Mouse (Mus musculus) ES-Bruce4 (cell line): ENCODE data around the gene Sipa1l1. TPM values are rescaled to one million over a fixed set of nuclear protein-coding genes. Genes with fewer than 3 reads are reported as not detected.

ENCODE experiments used
- H3K27ac ChIP-seq: 2 replicates; pipeline ENCODE4 v1.5.1; 2012; ENCODE audit warnings: low read length, inconsistent platforms; ENCODE audit not compliant: insufficient read depth
- H3K27me3 ChIP-seq: 2 replicates; pipeline ENCODE4 v1.6.1; 2012; ENCODE audit warnings: mild to moderate bottlenecking, low read length, inconsistent platforms; ENCODE audit not compliant: control insufficient read depth, poor library complexity, insufficient read depth, severe bottlenecking
- H3K36me3 ChIP-seq: 2 replicates; pipeline ENCODE4 v1.6.1; 2012; ENCODE audit warnings: inconsistent platforms, mild to moderate bottlenecking, low read length, moderate library complexity; ENCODE audit not compliant: control insufficient read depth, poor library complexity, insufficient read depth, severe bottlenecking
- H3K4me1 ChIP-seq: one replicate; pipeline ENCODE4 v1.8.1; 2011; ENCODE audit warnings: low read length; ENCODE audit not compliant: control insufficient read depth, insufficient read depth
- H3K4me3 ChIP-seq: 2 replicates; pipeline ENCODE4 v1.5.1; 2011; ENCODE audit warnings: low read depth, mild to moderate bottlenecking, low read length
- H3K9ac ChIP-seq: 2 replicates; pipeline ENCODE4 v1.6.1; 2012; ENCODE audit warnings: low read depth, mild to moderate bottlenecking, inconsistent platforms; ENCODE audit not compliant: poor library complexity, severe bottlenecking
- H3K9me3 ChIP-seq: replicated peaks from 2 replicates; pipeline ENCODE4 v1.6.1; 2012; ENCODE audit warnings: mild to moderate bottlenecking, low read length, inconsistent platforms; ENCODE audit not compliant: control insufficient read depth, poor library complexity, insufficient read depth, severe bottlenecking
- CTCF ChIP-seq: IDR thresholded peaks from one replicate; pipeline ENCODE4 v1.8.1; 2011; ENCODE audit warnings: low read depth, low read length
- EP300 ChIP-seq: IDR thresholded peaks from 2 replicates; pipeline ENCODE4 v1.6.1; 2011; ENCODE audit warnings: low read depth, low read length; ENCODE audit not compliant: insufficient read depth
- POLR2A ChIP-seq: IDR thresholded peaks from one replicate; pipeline ENCODE4 v1.8.1; 2011; ENCODE audit warnings: low read length; ENCODE audit not compliant: insufficient read depth
- polyA plus RNA-seq: library from polyadenylated mRNA; stranded (reverse); fragments of >200 nt; gene quantifications from 2 replicates; pipeline ENCODE4 v1.2.4, GENCODE M21; 2011; ENCODE audit warnings: low read depth; ENCODE audit not compliant: missing spikeins, insufficient read depth, insufficient read length

Sipa1l1 gene
- polyA plus RNA-seq, 1 experiment, result 44.9 TPM

DNA sequence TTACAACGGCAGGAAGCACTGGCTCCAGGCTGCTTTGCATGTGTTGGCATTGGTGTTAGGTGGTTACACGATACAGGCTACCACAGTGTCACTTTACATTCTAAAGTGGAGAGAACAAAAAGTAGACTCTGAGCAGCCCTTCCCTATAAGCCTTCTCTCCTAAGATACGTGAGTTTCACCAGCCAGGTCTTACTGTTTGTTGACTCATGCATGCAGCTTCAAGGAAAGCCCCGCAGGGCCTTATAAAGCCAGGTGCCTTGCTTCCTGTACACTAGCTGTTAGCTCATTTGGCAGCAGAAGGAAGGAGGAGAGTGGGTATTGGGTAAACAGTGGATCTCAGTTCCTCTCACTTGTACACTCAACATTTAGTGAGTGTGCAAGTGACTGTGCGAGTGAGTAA is 115.5 kb downstream of the Sipa1l1 start:
- Histone ChIP-seq H3K36me3 (no peaks in the 10 kb centered on the region), H3K9ac (no peak overlapping the region), H3K4me1 (no peaks in the 10 kb centered on the region), H3K9me3 (no peaks in the 10 kb centered on the region), H3K27me3 (no peaks in the 10 kb centered on the region), H3K27ac (no peak overlapping the region), H3K4me3 (no peak overlapping the region)
- TF ChIP-seq POLR2A (no peak), EP300 (no peak), CTCF (no peak)

- Histone ChIP-seq H3K4me1 (no peaks in the 10 kb centered on the region), H3K9me3 (no peaks in the 10 kb centered on the region), H3K9ac (no peak overlapping the region), H3K4me3 (no peak overlapping the region), H3K27ac (no peak overlapping the region), H3K36me3 (no peaks in the 10 kb centered on the region), H3K27me3 (no peaks in the 10 kb centered on the region)
- TF ChIP-seq EP300 (no peak), CTCF (no peak), POLR2A (no peak)
These were observed 115.9 kb downstream of the Sipa1l1 start for GRCm38 (mm10) chr12:82285018-82285417.

GRCm38 (mm10) chr12:82286068-82286467 is 116.9 kb downstream of the Sipa1l1 start:
- Histone ChIP-seq H3K27ac (no peak overlapping the region), H3K9me3 (no peaks in the 10 kb centered on the region), H3K4me3 (no peak overlapping the region), H3K9ac (no peak overlapping the region), H3K27me3 (no peaks in the 10 kb centered on the region), H3K4me1 (no peaks in the 10 kb centered on the region), H3K36me3 (no peaks in the 10 kb centered on the region)
- TF ChIP-seq POLR2A, result no peak
- no peak for TF ChIP-seq CTCF
- no peak for TF ChIP-seq EP300

DNA sequence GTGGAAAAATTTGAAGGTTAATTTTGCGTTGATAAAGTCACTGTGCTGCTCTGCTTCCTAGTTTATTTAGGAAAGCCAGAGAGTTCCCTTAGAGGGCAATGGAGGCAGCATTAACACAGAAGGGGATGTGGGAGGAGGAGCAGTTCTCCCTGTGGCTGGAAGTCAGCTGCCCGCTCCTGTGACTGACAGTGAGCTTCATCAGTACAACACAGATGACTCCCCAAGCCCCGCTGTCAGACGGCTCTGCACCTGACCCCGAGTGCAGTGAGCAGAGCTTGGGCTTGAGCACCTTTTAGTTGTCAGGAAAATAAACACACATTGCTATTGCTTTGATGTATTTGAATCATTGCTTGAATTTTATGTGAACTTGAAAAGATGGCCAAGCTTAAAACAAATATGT is 117.7 kb downstream of the Sipa1l1 start:
- Histone ChIP-seq H3K9me3 (no peaks in the 10 kb centered on the region), H3K27ac (no peak overlapping the region), H3K4me3 (no peak overlapping the region), H3K4me1 (no peaks in the 10 kb centered on the region), H3K9ac (no peak overlapping the region), H3K36me3 (no peaks in the 10 kb centered on the region), H3K27me3 (no peaks in the 10 kb centered on the region)
- no peak for TF ChIP-seq CTCF
- TF ChIP-seq EP300, result no peak
- no peak for TF ChIP-seq POLR2A

- H3K9ac ChIP-seq, result no peak overlapping the region
- no peaks in the 10 kb centered on the region for H3K9me3 ChIP-seq
- H3K27ac ChIP-seq, result no peak overlapping the region
- H3K36me3 ChIP-seq, result no peaks in the 10 kb centered on the region
- no peak overlapping the region for H3K4me3 ChIP-seq
- no peaks in the 10 kb centered on the region for H3K4me1 ChIP-seq
- TF ChIP-seq EP300, result no peak
- no peak for TF ChIP-seq CTCF
- no peak for TF ChIP-seq POLR2A
- no peaks in the 10 kb centered on the region for H3K27me3 ChIP-seq
These were observed 124.6 kb downstream of the Sipa1l1 start for GRCm38 (mm10) chr12:82293545-82294247.
